Mouse (Mus musculus): ENCODE measurements around the gene Pkd1l1. TPM values are rescaled to one million over a fixed set of nuclear protein-coding genes. Genes with fewer than 3 reads are reported as not detected.

Pkd1l1 gene
- 0.01 and 0.08 TPM in 2 replicates for polyA plus RNA-seq (2012; rRNA removed)

GRCm38 (mm10) chr11:8973166-8973565 is at the start of gene Pkd1l1:
Gene Pkd1l1 (minus strand): TSS chr11:8973266.

GRCm38 (mm10) chr11:9010853-9011339 is 37.8 kb upstream of the Pkd1l1 start, which contains the start of gene Hus1:
Gene Hus1 (minus strand): TSS chr11:9011191.

Other genes starting within 250 kb of the Pkd1l1 start
- gene Hus1, start 37.9 kb upstream of the Pkd1l1 start, polyA plus RNA-seq (2012; rRNA removed) = 1.4 and 1.8 TPM in 2 replicates
- 1.0 and 1.2 TPM in 2 replicates for gene Gm11992, start 75.3 kb upstream of the Pkd1l1 start, polyA plus RNA-seq (2012; rRNA removed)
- 0.08 TPM in 1 of 2 replicates, not detected in the other for gene Sun3, start 75.7 kb upstream of the Pkd1l1 start, polyA plus RNA-seq (2012; rRNA removed)
- 26.6 and 32.0 TPM in 2 replicates for gene Upp1, start 144.8 kb upstream of the Pkd1l1 start, polyA plus RNA-seq (2012; rRNA removed)
- gene Abca13, start 218.7 kb upstream of the Pkd1l1 start, polyA plus RNA-seq (2012; rRNA removed) = not detected in 2 replicates

All from stomach, adult 2 months (tissue).